Mouse (Mus musculus) megakaryocyte, adult 5-6 weeks (primary cell): ENCODE results near the gene Wdr66. TPM values are rescaled to one million over a fixed set of nuclear protein-coding genes. Genes with fewer than 3 reads are reported as not detected.

Experiments used
- ATAC-seq: 2 replicates; pipeline ENCODE4 v1.8.0; 2016; ENCODE audit warnings: mild to moderate bottlenecking, inconsistent platforms; ENCODE audit not compliant: poor library complexity, severe bottlenecking
- total RNA-seq, 2 experiments: library from RNA; stranded (forward) in 1 of 2; stranded (reverse) in 1 of 2; fragments of 153-499, 151-499 nt in 1 of 2; fragments of 221-1000, 200-1000 nt in 1 of 2; gene quantifications; 2 replicates each; pipeline versions ENCODE4 v1.2.3 to v1.2.4; 2015 to 2017

Gene Wdr66
- total RNA-seq, 2 experiments from 2014 or later = 0.29 TPM; not detected in 1

- no peak for ATAC-seq
These were observed 94.9 kb downstream of the Wdr66 start for GRCm38 (mm10) chr5:123346701-123347270.

- no peak for ATAC-seq
These were observed 96.1 kb downstream of the Wdr66 start for GRCm38 (mm10) chr5:123347985-123348384.

GRCm38 (mm10) chr5:123350386-123350785 lies 98.5 kb downstream of the Wdr66 start:
- 0 out of 2 replicates have a peak, but pooled peaks have one; percentile 7 for ATAC-seq

- no peak for ATAC-seq
These were observed 104.0 kb downstream of the Wdr66 start for GRCm38 (mm10) chr5:123355918-123356317.

GRCm38 (mm10) chr5:123357253-123357652 lies 105.4 kb downstream of the Wdr66 start:
- ATAC-seq = no peak

GRCm38 (mm10) chr5:123359431-123359830 lies 107.5 kb downstream of the Wdr66 start:
- ATAC-seq = no peak

GRCm38 (mm10) chr5:123362911-123363310 lies 111.0 kb downstream of the Wdr66 start:
- ATAC-seq = no peak

- no peak for ATAC-seq
These were observed 112.5 kb downstream of the Wdr66 start for GRCm38 (mm10) chr5:123364302-123364971.

GRCm38 (mm10) chr5:123368869-123369488 lies 117.1 kb downstream of the Wdr66 start:
- ATAC-seq = peak; percentile 86

GRCm38 (mm10) chr5:123370049-123370448 lies 118.1 kb downstream of the Wdr66 start:
- ATAC-seq = no peak

GRCm38 (mm10) chr5:123375262-123375661 lies 123.4 kb downstream of the Wdr66 start:
- ATAC-seq = no peak

GRCm38 (mm10) chr5:123375793-123376452 lies 124.0 kb downstream of the Wdr66 start:
- ATAC-seq = no peak

GRCm38 (mm10) chr5:123376569-123376968 lies 124.7 kb downstream of the Wdr66 start:
- peak; percentile 71 for ATAC-seq

Other genes starting within 250 kb of the Wdr66 start
- gene Orai1, start 237.0 kb upstream of the Wdr66 start, total RNA-seq (2015) = 80.5 and 87.4 TPM in 2 replicates
- gene Orai1, start 237.0 kb upstream of the Wdr66 start, total RNA-seq (2017) = 21.0 and 21.8 TPM in 2 replicates
- gene Morn3, start 205.1 kb upstream of the Wdr66 start, total RNA-seq (2015) = not detected in 2 replicates
- not detected in 2 replicates for gene Morn3, start 205.1 kb upstream of the Wdr66 start, total RNA-seq (2017)
- gene Tmem120b, start 183.7 kb upstream of the Wdr66 start, total RNA-seq (2015) = 0.87 and 2.5 TPM in 2 replicates
- gene Tmem120b, start 183.7 kb upstream of the Wdr66 start, total RNA-seq (2017) = 0.29 and 1.3 TPM in 2 replicates
- 5.4 and 7.6 TPM in 2 replicates for gene Rhof, start 119.4 kb upstream of the Wdr66 start, total RNA-seq (2015)
- gene Rhof, start 119.4 kb upstream of the Wdr66 start, total RNA-seq (2017) = 6.4 and 6.5 TPM in 2 replicates
- 40.4 and 44.9 TPM in 2 replicates for gene Setd1b, start 109.9 kb upstream of the Wdr66 start, total RNA-seq (2015)
- 4.1 and 8.7 TPM in 2 replicates for gene Setd1b, start 109.9 kb upstream of the Wdr66 start, total RNA-seq (2017)
- gene Psmd9, start 82.7 kb upstream of the Wdr66 start, total RNA-seq (2015) = 14.0 and 24.6 TPM in 2 replicates
- gene Psmd9, start 82.7 kb upstream of the Wdr66 start, total RNA-seq (2017) = 9.6 and 20.4 TPM in 2 replicates
- not detected in 2 replicates for gene Hpd, start 69.4 kb upstream of the Wdr66 start, total RNA-seq (2015)
- gene Hpd, start 69.4 kb upstream of the Wdr66 start, total RNA-seq (2017) = not detected in 2 replicates
- gene Bcl7a, start 91.7 kb downstream of the Wdr66 start, total RNA-seq (2015) = 3.8 and 4.0 TPM in 2 replicates
- 3.8 and 4.7 TPM in 2 replicates for gene Bcl7a, start 91.7 kb downstream of the Wdr66 start, total RNA-seq (2017)
- 37.0 and 40.0 TPM in 2 replicates for gene Mlxip, start 142.7 kb downstream of the Wdr66 start, total RNA-seq (2015)
- 11.7 and 15.9 TPM in 2 replicates for gene Mlxip, start 142.7 kb downstream of the Wdr66 start, total RNA-seq (2017)
- gene Lrrc43, start 237.2 kb downstream of the Wdr66 start, total RNA-seq (2015) = not detected in 2 replicates
- gene Lrrc43, start 237.2 kb downstream of the Wdr66 start, total RNA-seq (2017) = not detected in 2 replicates
- not detected in 2 replicates for gene Il31, start 237.4 kb downstream of the Wdr66 start, total RNA-seq (2015)
- gene Il31, start 237.4 kb downstream of the Wdr66 start, total RNA-seq (2017) = not detected in 2 replicates